Mouse (Mus musculus): Measurements from ENCODE around the gene Cacna1d.
A peak's percentile ranks its signal among the peaks of the same experiment; 100 is the strongest.

Gene Cacna1d

GRCm38 (mm10) chr14:30491342-30491741 lies at the start of gene Cacna1d:
Gene Cacna1d, minus strand, starts transcription at chr14:30491455.
- no peak for DNase-seq

DNA sequence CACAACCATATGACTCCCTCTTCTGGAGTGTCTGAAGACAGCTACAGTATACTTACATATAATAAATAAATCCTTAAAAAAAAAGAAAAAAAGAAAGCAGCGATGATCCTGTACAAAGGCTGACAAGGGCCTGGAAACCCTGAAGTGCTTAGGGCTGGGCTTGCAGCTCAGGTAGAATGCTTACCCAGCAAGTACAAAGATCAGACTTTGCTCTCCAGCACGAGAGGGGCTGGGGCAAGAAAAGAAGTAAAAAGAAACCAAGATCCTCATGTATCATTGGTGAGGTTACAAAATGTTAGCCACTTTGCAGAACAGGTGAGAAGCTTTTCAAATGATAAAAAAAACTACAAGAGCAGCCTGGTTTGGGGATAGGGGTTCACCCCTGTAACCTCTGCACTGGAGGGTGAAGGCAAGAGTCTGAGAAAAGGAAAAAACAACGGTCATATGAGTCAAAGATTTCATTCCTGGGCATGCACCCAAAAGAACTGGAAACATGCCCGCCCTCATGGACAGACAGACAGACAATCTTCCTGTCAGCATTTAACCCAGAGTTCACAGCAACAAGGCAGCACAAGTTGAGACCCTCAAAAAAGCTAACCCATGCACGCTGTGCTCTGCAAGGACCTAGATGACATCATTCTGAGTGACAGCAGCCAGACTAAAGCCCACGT lies 42.7 kb upstream of the Cacna1d start:
- DNase-seq, result no peak

- DNase-seq, result no peak
Measured at GRCm38 (mm10) chr14:30531896-30532295, 40.6 kb upstream of the Cacna1d start.

GRCm38 (mm10) chr14:30531431-30531830 lies 40.2 kb upstream of the Cacna1d start:
- DNase-seq, result no peak

DNA sequence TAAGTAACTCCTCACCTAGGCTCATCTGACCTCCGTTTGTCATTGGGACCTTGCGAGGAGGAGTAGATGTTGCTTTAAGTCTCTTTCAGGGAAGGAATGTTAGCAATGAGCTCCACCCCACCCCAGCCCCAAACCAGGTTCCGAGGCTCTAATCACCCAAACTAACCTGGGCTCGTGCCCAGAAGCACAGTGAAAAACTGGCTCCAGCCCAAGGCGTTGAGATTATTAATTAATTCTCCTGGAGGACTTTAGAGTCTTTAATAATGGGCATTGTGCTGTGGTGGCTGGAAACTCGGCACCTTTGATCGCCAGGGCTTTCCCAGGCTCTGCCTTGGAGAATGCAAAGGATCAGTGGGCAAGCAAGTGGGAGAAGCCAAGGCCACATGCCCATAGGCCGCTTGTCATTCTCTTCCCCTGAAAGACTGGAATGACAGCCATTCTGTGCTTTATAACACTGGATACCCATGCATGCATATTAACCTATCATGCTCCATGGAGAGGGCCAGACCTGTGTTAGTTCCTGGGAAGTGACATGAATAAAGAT lies 39.5 kb upstream of the Cacna1d start:
- DNase-seq, result no peak

- no peak for DNase-seq
Measured at GRCm38 (mm10) chr14:30529454-30529853, 38.2 kb upstream of the Cacna1d start.

DNA sequence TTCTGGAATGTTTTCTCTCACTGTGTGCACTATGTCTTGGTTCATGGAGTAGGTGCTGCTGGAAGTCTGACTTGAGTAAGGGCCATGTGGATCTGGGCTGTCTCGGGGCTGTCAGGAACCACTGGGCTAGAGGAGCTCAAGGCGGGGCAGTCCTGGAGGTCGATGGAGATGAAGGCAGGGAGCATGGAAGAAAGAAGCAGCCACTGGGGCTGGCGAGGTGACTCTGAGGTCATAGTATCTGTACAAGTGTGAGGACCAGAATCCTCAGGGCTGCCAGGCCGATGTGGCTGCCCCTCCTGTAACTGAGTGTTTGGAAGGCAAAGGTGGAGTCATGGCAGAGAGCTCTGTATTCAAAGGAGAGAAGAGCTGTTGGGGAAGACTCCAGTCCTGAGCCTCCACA lies 37.7 kb upstream of the Cacna1d start:
- no peak for DNase-seq

GRCm38 (mm10) chr14:30528392-30528791 lies 37.1 kb upstream of the Cacna1d start:
- no peak for DNase-seq

DNA sequence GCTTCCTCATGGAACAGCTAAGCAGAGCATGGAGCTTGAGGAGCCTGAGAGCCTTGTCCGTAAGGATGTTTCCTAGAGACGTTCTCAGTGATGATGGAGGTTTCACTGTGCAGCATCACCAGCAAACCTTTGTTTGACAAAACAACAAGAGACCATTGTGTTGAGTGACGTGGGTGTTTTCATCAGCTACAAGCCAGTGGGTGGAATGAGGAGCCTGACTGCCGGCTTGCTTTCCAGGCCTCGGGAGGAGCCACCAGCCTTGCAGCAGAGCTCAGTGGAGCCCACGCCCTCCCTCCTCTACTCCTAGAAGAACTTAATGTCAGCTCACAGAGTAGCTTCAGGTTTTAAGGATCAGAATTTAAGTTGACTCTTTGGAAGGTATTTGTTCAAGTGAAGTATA lies 32.1 kb upstream of the Cacna1d start:
- no peak for DNase-seq

DNA sequence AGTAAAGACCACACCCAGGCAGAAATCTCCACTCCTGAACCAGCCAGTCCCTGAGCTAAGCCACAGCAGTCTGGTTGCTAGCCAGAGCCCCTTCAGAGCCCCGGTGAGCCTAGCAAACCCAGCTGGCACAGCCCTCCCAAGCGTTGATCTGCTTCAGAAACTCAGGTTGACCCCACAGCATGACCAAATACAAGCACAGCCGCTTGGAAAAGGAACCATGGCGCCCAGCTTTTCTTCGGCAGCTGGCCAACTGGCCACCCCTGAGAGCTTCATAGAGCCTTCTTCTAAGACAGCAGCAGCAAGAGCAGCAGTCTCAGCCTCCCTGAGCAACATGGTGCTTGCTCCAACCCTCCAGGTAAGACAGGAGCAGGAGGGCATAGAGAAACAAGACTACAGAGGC lies 28.1 kb upstream of the Cacna1d start:
- DNase-seq, result peak; percentile 22

DNA sequence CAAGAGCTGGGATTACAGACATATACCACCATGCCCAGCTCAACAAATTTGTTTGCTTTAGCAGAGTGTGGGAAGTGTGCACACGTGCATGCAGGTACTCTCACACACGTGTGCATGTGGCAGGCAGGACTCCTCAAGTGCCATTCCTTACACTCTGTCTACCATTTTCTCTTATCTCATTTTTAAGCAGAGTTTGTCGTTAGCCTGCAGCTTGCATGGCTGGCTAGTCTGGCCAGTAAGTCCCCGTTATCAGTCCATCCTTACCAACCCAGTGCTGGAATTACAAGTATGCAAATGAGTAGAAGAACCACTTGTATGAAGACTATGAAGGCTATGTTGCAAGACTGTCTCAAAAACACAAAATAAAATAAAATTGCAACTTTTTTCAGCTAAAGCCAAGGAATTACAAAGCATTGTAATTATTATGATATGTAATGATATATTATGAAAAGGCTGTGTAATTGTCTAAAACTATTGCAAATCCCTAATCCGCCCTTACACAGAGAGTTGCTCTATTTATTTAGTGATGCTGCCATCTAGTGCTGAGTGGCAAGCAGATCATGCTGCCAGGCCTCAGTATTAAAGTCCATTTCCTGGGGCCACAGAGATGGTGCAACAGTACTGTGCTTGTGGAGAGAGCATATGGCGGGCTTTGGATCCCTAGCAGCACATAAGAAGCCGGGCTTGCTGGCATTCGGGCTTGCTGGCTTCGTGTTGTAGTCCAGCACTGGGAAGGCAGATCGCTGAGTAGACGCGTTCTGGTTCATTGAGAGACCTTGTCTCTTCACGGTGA lies 24.9 kb upstream of the Cacna1d start:
- no peak for DNase-seq

GRCm38 (mm10) chr14:30512896-30513295 lies 21.6 kb upstream of the Cacna1d start:
- DNase-seq, result no peak

- DNase-seq, result no peak
Measured at GRCm38 (mm10) chr14:30510214-30510763, 19.0 kb upstream of the Cacna1d start.

DNA sequence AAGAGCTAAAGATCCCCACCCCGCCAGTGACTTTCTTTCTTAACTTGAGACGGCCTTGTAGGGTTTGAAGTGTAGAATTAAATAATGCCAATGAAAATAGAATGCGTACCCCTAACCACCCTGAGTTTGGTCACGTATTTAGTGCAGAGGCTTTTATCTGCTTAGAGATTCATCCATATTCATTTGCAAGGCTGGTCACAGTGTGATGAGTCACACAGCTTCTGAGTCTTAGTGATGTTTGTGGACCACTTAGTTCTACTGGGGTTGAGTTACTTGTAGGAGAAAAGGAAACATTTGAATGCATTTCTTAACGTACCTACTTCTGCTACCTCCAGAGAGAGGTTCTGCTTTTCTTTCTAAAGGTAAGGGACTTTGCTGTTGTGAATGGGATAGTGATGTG lies 13.7 kb upstream of the Cacna1d start:
- no peak for DNase-seq

DNA sequence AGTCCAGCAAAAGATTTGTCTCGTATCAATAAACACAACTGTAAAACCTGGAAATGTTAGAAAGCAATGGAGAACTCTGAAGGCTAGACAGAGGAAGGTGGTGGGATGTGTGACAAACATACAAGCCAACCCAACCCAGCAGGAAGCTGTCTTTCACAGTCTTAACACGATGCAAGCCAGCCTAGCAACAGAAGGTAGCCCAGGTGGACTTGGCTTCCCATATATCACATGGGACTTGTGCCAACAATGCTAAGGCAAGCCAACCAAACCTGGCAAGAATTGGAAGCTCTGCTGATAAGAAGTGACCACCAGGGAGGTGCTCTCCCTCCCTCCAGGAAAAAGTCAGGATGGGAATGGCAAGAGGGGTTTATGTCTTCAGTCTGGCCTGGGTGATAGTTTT lies 6.9 kb upstream of the Cacna1d start:
- no peak for DNase-seq

- no peak for DNase-seq
Measured at GRCm38 (mm10) chr14:30494998-30495397, 3.7 kb upstream of the Cacna1d start.

GRCm38 (mm10) chr14:30493276-30493675 lies 2.0 kb upstream of the Cacna1d start:
- no peak for DNase-seq

- DNase-seq, result peak; percentile 95
Measured at GRCm38 (mm10) chr14:30479361-30479948, 11.8 kb downstream of the Cacna1d start, which contains the start of gene Dcp1a. Gene Dcp1a, plus strand, starts transcription at chr14:30479535.

DNA sequence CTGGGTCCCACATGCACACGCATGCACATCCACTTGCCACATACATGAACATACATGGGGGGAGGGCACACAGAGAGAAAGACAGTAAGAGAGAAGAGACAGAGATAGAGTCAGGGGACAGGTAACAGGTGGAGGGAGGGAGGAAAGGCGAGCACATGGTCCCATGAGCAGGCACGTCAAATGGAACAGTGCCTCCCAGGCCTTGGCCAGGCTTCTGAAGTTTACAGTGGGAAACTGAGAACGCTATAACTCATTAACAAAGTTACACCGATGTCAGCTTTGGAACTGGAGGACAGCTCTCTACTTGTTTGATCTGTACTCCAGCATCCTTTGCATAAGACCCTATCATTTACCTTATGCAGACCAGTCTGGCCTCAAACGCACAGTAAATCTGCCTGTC lies 16.8 kb downstream of the Cacna1d start:
- DNase-seq, result no peak

- no peak for DNase-seq
Measured at GRCm38 (mm10) chr14:30473605-30474004, 17.6 kb downstream of the Cacna1d start.

- DNase-seq, result no peak
Measured at GRCm38 (mm10) chr14:30463312-30463711, 27.9 kb downstream of the Cacna1d start.

GRCm38 (mm10) chr14:30459891-30460523 lies 31.2 kb downstream of the Cacna1d start:
- peak; percentile 82 for DNase-seq

DNA sequence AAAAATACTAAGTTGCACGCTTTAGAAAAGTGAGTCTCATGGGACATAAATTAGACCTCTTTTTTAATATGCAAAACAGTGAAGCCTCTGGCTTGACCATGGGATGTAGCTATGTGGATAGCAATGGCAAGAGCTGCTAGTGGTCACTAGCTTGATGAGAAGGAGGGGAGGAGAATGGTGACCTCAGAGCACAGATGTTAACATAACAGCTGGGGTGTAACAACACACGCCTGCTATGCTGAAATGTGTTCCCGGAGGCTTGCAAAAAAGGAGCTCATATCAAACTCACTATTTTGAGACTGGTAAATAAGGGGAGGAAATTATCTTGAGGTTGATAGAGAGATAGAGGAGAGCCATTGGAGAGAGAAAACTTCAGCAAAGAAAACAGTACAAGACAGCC lies 32.4 kb downstream of the Cacna1d start:
- DNase-seq, result peak; percentile 51
